Mouse (Mus musculus) olfactory bulb, adult 2 months (tissue): ENCODE measurements at regions not wholly inside any gene's neighbourhood (a gene's known extent, or its start where the extent isn't known, plus 50 kb on each side); places are given as distances from the start of the nearest gene placed in this dataset.

Experiments used
- CTCF ChIP-seq: fragments of 200-500 bp; IDR thresholded peaks from 2 replicates; pipeline ENCODE4 v1.5.1; 2012; ENCODE audit warnings: low read depth, mild to moderate bottlenecking, low read length, moderate library complexity; ENCODE audit not compliant: insufficient read depth
- POLR2A ChIP-seq: fragments of 200-500 bp; IDR thresholded peaks from 2 replicates; pipeline ENCODE4 v1.6.1; 2012; ENCODE audit warnings: mild to moderate bottlenecking, low read depth, low read length, moderate library complexity; ENCODE audit not compliant: insufficient read depth

DNA sequence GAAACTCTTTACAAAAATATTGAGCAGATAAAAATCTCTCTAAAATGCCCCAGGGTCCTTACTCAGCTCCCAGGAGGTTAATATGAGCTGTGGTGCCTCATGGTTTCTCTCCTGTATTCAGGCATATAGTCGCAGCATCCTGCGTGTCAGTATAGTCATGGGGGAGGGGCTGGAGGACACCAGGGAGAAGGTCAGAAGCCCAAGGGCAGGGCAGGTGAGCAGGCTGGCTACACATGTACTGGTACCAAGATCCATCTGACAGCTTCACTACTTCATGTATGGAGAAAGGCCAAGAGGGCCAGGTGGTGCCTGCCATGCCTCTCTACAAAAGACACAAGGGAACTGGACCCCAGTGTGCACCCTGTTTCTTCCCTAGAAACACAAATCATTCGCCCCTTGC, 524.4 kb downstream of the Fam19a5 start:
- TF ChIP-seq CTCF (no peak), POLR2A (no peak)
